ENCODE assay signal across 8 mouse cellular contexts in genomic region chr1:37719761-37720640, GRCm38 (mm10). TPM values are rescaled to one million over a fixed set of nuclear protein-coding genes. Genes with fewer than 3 reads are reported as not detected.
DNase-seq lines count a peak whose midpoint lies in the region; ATAC-seq and TF ChIP-seq lines count a peak whose summit lies in the region.

TSS of gene 2010300C02Rik (minus strand) at chr1:37720085.

- peak; percentile 63 for TF ChIP-seq CTCF in lung, postnatal 0 days (IDR thresholded peaks at IDR 0.05)

- H3K27me3 ChIP-seq in forebrain, embryonic 12.5 days, result peaks cover 50% of the 10 kb centered on the region
- H3K27me3 ChIP-seq in hindbrain, embryonic 12.5 days, result peaks cover 35% of the 10 kb centered on the region
- H3K27me3 ChIP-seq in lung, postnatal 0 days (replicated peaks; ENCODE audit: insufficient read depth, low read length), result 0 out of 2 replicates have a peak, but pooled peaks cover 2% of the 10 kb centered on the region

- H3K4me2 ChIP-seq in forebrain, embryonic 12.5 days, result peak within 1 kb of the TSS; percentile 95
- peak within 1 kb of the TSS; percentile 94 for H3K4me2 ChIP-seq in hindbrain, embryonic 12.5 days (replicated peaks)
- peak within 1 kb of the TSS; percentile 97 for H3K4me2 ChIP-seq in lung, postnatal 0 days (replicated peaks; ENCODE audit: low read depth, low read length)

- H3K4me3 ChIP-seq in brown adipose tissue, adult 24 weeks (ENCODE audit: insufficient read depth, low read depth, low read length), result peak within 1 kb of the TSS; percentile 57
- peak within 1 kb of the TSS; percentile 63 for H3K4me3 ChIP-seq in forebrain, embryonic 12.5 days (replicated peaks)
- H3K4me3 ChIP-seq in hindbrain, embryonic 12.5 days, result peak within 1 kb of the TSS; percentile 62
- peak within 1 kb of the TSS; percentile 62 for H3K4me3 ChIP-seq in lung, postnatal 0 days (ENCODE audit: low read depth, low read length)

- 1% methylated on average over 29 of the region's 69 CpGs for WGBS in forebrain, embryonic 12.5 days
- WGBS in hindbrain, embryonic 12.5 days, result 1% methylated on average over 67 of the region's 69 CpGs
- under 1% methylated on average over 39 of the region's 69 CpGs for WGBS in lung, postnatal 0 days

- no peaks in the 10 kb centered on the region for H3K36me3 ChIP-seq in forebrain, embryonic 12.5 days (replicated peaks)
- H3K36me3 ChIP-seq in hindbrain, embryonic 12.5 days, result no peaks in the 10 kb centered on the region
- H3K36me3 ChIP-seq in lung, postnatal 0 days (ENCODE audit: insufficient read depth, low read length), result no peaks in the 10 kb centered on the region

- H3K9ac ChIP-seq in forebrain, embryonic 12.5 days, result peak within 1 kb of the TSS; percentile 63
- H3K9ac ChIP-seq in hindbrain, embryonic 12.5 days, result peak within 1 kb of the TSS; percentile 67
- peak within 1 kb of the TSS; percentile 56 for H3K9ac ChIP-seq in lung, postnatal 0 days (replicated peaks; ENCODE audit: low read depth)

- peak; percentile 89 for ATAC-seq in forebrain, embryonic 12.5 days (ENCODE audit: low FRiP score)
- peak; percentile 93 for ATAC-seq in hindbrain, embryonic 12.5 days (ENCODE audit: low FRiP score)
- ATAC-seq in lung, postnatal 0 days, result peak; percentile 91
- no peak for ATAC-seq in monocyte, adult 5-6 weeks (replicated peaks; ENCODE audit: insufficient number of reproducible peaks, low FRiP score, low TSS enrichment, poor library complexity, severe bottlenecking)

- no peaks in the 10 kb centered on the region for H3K9me3 ChIP-seq in forebrain, embryonic 12.5 days
- no peaks in the 10 kb centered on the region for H3K9me3 ChIP-seq in hindbrain, embryonic 12.5 days (replicated peaks)
- H3K9me3 ChIP-seq in lung, postnatal 0 days (ENCODE audit: low read length), result no peaks in the 10 kb centered on the region

- H3K27ac ChIP-seq in brown adipose tissue, adult 24 weeks (replicated peaks; ENCODE audit: low read depth, low read length), result no peak within 1 kb of the TSS
- H3K27ac ChIP-seq in forebrain, embryonic 12.5 days, result no peak within 1 kb of the TSS
- no peak within 1 kb of the TSS for H3K27ac ChIP-seq in hindbrain, embryonic 12.5 days
- H3K27ac ChIP-seq in lung, postnatal 0 days (ENCODE audit: low read length), result peak within 1 kb of the TSS; percentile 84

- DNase-seq in ES-CJ7 (ENCODE audit: low read depth, low spot score), result peak; percentile 29
- peak; percentile 75 to 77 for DNase-seq in layer of hippocampus, postnatal 25 days (ENCODE audit: extremely low spot score in 1 of 2, low spot score in 1 of 2)
- peak; percentile 66 for DNase-seq in lung, postnatal 0 days (ENCODE audit: low spot score)
- DNase-seq in ovary, postnatal 36 days (ENCODE audit: low spot score), result peak; percentile 71

- peaks cover 3% of the 10 kb centered on the region; the same call in 1 of the 2 replicates for H3K4me1 ChIP-seq in brown adipose tissue, adult 24 weeks (ENCODE audit: control insufficient read depth, insufficient read depth, insufficient read length, low read length)
- peaks cover 13% of the 10 kb centered on the region for H3K4me1 ChIP-seq in forebrain, embryonic 12.5 days
- peaks cover 11% of the 10 kb centered on the region for H3K4me1 ChIP-seq in hindbrain, embryonic 12.5 days
- H3K4me1 ChIP-seq in lung, postnatal 0 days (ENCODE audit: insufficient read depth, low read depth, low read length), result no peaks in the 10 kb centered on the region

- no peak for TF ChIP-seq EP300 in lung, postnatal 0 days (IDR thresholded peaks at IDR 0.05)

RNA-seq across cellular contexts. Expression of gene 2010300C02Rik, which starts in this region (rescaled TPM):
- not detected in 2 replicates for polyA plus RNA-seq in brown adipose tissue, adult 24 weeks (2012; ENCODE audit: insufficient read depth, insufficient read length, missing spikeins)
- polyA plus RNA-seq in forebrain, embryonic 12.5 days (2016; fragmentation: Nextera tagmentation; extraction: Ambion mirVana), result 1.1 and 1.5 TPM in 2 replicates
- polyA plus RNA-seq in hindbrain, embryonic 12.5 days (2016; fragmentation: Nextera tagmentation; extraction: Ambion mirVana), result 2.6 TPM in 2 replicates
- total RNA-seq in layer of hippocampus, postnatal 25 days (2021), result 100 to 1,000 TPM; 377 to 428 TPM
- polyA plus RNA-seq in lung, postnatal 0 days (2015; fragmentation: Nextera tagmentation; extraction: Ambion mirVana), result 9.2 TPM in 2 replicates
- total RNA-seq in monocyte, adult 5-6 weeks (2017), result 0.78 TPM in 1 of 3 replicates, not detected in the others

Comparison
In these comparisons a context has a peak if more than half of its experiments do, and no peak if none do; other contexts are left out.
1. RNA of gene 2010300C02Rik (total RNA-seq): 377 to 428 TPM in layer of hippocampus, postnatal 25 days; 0.78 TPM in monocyte, adult 5-6 weeks; every median in the first group is over 100 times any median in the second.
2. Peak in every context shown above with its lines, with median percentiles within 50 percentile points of each other: DNase-seq, H3K4me3 ChIP-seq, H3K4me2 ChIP-seq and H3K9ac ChIP-seq.